Mouse (Mus musculus): Measurements from ENCODE around the gene E330021D16Rik.
A peak's percentile ranks its signal among the peaks of the same experiment; 100 is the strongest.
"Not testable (repeated sequence)": the region's sequence is repeated elsewhere in the genome, so short reads cannot be mapped to it uniquely, and the experiment has no call there.

E330021D16Rik gene

DNA sequence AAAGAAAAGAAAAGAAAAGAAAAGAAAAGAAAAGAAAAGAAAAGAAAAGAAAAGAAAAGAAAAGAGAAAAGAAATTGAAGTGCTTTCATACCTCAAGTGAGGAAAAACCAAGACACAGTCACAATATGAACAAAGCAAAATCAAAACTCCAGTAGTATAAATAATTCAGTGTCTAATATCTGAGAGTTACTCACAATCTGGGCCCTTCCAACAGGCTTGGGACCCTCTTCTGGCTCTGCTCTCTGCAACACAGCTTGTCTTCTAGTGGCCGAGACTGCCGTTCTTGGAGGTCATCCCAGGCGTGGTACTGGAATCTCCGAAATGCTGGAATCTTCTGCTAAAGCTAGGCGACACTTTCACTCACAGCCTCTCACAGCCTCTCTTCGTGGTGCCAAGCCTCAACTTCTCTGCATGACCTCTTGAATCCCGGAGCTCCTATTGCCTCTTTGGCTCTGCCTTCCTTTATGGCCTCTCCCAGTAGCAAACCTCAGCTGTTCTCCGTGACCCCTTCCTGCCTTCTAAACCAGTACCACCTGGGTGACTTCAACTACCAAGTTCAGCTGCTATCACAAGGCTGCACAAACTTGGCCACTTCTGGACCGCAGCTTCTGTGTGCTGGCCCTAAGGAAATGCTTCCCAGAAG lies at the start of gene E330021D16Rik:
Gene E330021D16Rik, minus strand, starts transcription at position 437 of the 643 bp plus-strand sequence.
- DNase-seq = no peak

DNA sequence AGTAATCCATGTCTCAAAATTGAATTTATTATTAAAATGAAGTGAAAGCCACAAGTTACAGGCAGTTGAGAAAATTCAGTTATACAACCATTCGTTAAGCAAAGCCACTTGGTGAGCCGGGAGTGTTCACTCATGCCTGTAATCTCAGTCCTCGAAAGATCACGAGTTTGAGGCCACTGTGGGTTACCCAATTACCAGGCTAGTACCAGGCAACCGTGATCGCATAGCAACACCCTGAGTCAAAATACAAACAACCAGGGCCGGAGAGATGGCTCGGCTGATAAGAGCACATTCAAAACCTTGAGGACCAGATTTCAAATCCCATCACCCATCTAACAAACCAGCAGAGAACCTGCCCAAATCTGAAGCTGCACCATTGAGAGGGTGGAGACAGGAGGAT lies 49.7 kb upstream of the E330021D16Rik start:
- DNase-seq = no peak

DNA sequence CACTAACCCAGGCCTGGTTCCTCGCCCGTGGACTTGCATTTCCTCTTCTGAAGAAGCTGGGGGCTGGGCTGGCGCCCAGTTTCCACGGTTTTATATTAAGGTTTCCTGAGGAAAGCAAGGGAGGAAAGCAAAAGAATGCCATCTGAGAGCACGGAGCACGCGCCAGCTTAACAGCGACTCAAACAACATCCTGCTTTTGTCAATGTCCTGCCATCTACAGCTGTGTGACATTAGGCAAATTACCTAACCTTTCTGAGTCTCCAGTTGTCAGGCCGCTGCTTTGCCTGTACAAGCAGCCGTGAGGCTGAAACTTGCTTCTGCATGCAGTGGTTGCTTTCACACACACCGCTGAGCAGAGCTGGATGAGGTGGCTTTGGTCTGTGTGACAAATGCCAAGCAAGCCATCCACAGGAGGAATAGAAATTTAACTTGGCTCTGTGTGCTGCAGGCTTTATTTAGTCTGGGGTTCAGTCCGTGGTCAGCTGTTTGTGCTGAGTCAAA lies 48.8 kb upstream of the E330021D16Rik start:
- no peak for DNase-seq

DNA sequence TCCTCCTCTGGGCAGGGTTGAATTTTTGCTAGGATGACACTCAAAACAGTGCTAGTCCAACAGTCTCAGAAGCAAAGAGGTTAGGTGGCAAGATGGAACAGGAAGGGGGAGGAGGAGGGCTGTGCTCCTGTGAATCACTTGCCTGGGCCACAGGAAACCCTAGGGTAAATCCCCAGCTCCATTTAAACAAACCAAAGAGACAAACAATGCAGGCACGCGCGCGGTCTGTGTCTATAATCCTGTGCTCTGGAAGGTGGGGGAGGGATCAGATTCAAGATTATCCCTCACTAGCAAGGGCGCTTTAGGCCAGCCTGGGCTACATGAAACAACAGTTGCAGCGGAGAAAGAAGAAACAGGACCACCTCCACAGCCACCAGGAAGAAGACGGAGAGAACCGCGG lies 48.1 kb upstream of the E330021D16Rik start:
- DNase-seq = no peak

DNA sequence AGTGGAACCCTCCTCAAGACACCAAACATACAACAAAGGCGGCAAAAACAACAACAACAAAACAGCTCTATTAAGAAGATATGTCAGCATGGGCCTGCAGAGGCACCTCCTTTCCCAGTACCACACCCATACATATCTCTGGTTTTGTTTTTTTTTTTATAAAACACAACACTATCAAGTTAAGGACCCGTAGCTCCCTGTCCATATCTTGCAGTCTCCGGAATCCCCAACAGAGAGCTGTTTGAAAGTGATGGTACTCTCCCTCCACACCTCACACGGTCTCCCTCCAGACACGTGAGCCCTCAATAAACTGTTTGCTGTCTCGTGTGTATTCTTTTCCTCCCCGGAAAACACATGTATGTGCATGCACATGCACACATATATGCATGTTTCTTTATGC lies 43.8 kb upstream of the E330021D16Rik start:
- no peak for DNase-seq

DNA sequence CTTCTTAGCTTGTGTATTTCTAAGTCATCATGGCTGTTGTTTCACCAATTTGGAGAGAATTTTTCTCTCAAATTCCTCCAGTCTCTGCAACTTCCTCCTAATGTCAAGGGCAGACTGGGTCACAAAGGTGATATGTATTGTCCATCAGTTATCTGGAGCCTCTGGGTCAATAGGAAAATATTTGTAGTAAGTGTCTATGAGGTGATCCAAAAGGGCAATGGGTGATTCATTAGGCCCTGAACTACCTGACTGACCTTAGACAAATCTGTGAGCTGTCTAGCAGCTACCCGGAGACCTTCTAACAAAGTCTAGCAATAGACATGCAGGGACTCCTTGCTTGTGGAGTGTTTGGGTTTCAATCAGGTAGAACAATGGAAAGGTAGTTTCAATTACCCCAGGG lies 40.9 kb upstream of the E330021D16Rik start:
- DNase-seq = no peak

DNA sequence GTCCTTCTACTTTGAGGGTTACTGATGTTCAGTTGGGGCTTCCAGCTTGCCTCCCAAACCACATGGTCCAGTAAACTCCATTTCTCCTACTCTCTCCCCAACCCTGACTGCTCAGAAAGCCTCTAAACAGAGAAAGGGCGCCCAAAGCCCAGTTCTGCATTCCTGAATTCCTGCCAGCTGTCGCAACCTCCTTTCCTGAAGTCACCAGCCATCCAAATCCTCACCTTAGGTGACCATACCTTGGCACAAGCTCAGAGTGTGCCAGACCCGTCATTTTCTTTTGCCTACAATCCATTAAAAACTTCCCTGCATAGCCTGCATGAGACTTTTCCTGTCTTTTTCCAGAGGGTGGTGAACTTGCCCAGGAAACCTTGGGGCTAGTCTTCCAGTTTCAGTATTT lies 40.3 kb upstream of the E330021D16Rik start:
- no peak for DNase-seq

DNA sequence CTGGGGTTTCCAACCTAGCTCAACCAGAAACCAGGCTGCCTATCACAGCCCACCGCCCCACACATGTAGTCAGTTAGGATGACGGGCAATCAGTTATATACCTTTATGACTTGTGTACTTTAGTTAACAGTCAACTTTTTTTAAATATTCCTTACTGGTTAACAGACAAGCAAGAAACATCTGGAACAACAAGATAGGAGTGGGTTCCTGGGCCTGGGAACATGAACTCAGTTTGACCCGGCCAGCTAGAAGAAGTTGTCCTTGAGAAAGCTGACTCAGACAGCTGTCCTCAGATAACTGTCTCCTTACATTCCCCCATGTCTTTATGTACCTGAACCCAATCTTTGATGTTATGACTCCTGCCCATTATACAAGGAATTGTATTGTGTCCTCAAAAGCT lies 37.3 kb upstream of the E330021D16Rik start:
- no peak for DNase-seq

DNA sequence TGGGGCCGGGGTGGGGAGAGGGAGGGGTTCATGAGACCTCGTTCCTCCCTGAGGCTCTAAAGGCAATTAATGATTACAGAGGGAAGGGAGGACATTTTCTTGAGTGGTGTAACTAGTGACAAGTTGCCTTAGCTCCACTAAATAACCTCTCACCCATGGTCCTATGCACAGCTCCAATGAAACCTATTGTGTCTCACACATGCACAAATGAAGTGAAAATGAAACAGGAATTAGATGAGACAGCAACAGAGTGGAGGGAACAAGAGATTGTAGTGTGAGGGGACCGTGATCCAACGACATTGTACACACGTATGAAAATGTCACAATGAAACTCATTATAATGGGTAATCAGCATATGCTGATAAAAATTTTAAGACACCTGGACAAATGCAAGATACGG lies 35.5 kb upstream of the E330021D16Rik start:
- no peak for DNase-seq

DNA sequence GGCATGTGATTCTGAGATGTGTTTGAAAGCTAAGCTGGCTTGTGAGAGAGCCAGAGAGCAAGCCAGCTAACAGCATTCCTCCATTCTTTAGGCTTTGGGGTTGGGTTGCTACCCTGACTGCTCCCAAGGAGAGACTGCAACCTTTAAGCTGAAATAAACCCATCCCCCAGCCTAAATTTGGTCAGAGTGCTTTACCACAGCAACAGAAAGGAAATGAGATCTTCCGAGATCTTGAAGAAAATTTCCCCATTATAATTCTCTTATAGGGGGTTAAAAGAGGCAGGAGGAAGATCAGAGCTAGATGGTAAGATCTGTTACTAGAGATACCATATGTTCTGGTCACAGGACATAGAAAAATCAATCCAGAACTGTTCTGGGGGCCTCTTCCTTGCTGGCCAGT lies 34.6 kb upstream of the E330021D16Rik start:
- DNase-seq = no peak

DNA sequence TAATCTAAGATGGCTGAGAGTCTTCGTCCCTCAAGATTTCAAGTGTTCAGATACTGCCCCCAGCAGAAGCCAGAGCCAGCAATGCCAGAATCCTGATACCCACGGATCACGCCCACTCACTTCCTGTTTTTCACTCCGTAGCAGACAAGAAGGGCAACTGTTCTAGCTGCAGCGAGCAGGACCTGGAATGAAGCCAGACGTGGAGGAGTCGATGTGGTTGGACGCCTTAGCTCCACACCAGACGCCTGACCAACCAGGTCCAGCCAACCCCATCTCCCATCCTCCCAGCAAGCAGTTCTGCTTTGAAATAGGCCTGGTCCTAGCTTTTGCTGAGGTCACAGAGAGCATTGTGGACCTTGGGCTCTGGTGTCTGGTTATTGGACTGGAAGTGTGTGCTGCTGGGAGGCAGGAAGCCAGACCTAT lies 33.9 kb upstream of the E330021D16Rik start:
- peak in 1 of 2 experiments; percentile 54 for DNase-seq

DNA sequence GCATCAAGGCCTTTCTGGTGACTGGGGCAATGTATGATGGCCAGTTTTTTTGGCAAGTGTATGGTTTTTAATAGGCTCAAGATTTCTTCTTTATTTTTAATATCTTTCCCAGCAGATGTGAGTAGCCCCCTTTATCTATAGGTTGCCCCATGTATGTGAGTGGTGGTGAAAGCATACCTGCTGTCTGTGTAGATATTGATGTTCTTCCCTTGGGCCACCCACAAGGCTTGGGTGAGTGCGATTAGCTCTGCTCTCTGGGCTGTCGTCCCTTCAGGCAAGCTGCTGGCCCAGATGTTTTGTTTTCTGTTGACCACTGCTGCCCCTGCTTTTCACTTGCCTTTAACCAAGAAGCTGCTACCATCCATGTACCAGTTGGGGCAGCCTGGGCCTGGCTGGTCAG lies 23.8 kb upstream of the E330021D16Rik start:
- not testable (repeated sequence) for DNase-seq

DNA sequence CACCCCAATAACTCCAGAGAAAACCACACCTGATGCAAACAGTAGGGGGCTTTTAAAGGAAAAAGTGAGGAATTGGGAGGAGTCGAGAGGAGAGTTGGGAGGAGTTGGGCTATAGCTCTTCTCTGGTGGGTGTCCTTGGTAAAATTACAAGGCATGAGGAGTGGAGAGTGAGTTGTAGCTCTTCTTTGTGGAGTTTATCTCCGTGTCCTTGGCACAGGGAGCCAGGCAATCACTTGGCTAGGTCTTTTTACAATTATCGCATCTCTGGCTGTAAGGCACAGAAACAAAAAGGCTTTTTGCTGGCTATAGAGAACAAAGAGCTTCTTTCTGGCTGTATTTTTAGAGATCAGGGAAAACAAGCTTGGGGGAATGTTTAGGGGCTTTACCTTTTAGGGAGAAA lies 20.8 kb upstream of the E330021D16Rik start:
- not testable (repeated sequence) for DNase-seq

DNA sequence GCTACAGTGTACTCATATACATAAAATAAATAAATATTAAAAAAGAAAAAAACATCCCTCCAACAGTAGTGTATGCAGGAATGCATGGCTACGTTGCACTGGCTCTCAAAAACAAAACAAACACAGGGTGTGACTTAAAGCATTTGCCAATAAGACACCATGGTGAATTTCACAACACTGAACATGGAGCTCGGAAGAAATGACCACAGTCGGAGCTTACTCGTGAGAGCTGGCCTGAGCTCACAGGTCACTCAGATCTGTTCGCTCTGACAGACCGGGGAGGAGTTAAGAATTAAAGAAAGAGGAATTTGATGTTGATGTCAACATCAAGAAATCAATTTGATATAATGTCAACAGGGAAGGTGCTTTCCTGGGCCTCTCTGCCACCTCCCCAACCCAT lies 18.2 kb upstream of the E330021D16Rik start:
- DNase-seq = no peak

DNA sequence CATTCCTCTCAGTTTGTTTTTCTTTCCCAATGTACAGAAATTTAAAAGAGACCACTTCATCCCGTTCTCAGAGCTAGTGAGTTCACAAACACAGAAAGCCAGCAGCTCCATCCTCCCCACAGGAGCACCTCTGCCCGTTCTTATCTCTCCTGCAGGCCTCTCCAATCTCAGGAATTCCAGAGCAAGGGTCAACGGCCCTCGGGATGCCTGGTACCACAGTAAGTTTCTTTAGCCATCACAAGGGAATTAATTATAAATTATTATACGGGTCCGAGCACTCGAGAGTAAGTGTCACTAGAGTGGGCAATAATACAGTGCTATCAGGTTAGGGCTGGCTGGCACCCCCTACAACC lies 16.5 kb upstream of the E330021D16Rik start:
- DNase-seq = no peak

DNA sequence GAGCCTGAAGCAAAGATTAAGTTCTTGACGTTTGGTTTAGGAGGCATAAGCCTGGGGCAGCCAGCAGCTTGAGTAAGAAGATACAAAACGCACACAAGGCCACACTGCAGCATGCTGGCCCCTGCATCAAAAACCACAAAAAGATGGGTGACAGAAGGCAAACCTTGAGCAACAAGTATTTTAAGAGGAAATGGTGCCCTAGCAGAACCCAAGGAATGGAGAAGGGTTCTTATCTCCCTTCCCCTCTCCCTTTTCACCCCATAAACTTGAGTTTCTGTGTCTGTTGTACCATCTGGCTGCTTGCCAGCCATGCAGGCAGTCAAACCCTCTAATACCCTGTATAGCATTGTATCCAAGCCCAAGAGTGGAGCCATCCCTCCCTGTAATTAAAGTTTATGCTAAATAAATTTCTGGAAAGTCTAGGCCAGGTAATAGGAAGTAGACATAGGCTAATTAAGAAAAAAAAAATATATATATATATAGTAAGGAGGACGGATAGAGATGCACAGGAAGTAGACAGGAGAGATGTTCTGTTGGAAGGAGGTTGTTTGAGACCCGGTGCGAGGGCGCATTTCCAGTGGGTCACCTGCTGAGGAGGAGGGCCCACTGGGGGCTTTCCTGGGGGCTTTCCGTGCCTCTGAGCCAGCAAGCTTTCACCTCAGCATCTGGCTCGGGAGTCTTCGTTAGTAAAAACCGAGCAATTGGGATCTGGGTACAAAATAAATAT lies 16.0 kb upstream of the E330021D16Rik start:
- DNase-seq = peak in 1 of 2 experiments; percentile 12

DNA sequence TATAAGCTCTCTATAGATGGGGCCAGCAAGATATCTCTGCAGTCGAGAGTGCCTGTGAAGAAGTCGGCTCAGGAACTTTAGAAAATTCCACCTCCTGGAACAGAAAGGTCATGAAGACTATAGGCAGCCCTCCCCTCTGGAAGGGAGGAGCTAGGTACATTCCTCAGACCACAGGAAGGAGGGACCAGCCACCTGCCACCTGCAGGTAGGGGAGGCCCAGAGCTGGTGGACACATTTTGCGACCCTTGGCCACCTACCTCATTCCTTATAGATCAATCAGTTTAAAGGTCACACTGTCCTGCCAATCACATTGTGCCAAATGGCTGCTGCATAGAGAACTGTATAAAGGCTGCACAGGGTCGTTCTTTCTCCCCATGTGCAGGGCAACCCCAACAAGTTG lies 14.1 kb upstream of the E330021D16Rik start:
- DNase-seq = no peak

DNA sequence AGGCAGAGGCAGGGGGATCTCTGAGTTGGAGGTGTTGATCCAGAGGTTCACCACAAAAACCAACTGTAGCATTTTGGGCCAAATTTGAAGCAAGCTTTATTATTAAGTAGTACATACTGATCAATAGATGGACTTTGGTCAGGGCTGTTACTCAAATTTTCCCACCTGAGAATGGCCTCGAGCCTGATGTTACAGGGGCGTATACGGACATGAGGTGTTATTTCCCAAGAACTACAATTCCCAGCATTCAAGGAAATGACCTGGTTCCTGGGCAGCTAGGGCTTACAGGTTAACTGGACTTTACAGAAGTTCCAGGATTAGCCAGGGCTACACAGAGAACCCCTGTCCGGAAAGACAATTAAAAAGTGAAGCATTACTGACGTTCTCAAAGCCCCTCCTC lies 13.0 kb upstream of the E330021D16Rik start:
- DNase-seq = no peak

DNA sequence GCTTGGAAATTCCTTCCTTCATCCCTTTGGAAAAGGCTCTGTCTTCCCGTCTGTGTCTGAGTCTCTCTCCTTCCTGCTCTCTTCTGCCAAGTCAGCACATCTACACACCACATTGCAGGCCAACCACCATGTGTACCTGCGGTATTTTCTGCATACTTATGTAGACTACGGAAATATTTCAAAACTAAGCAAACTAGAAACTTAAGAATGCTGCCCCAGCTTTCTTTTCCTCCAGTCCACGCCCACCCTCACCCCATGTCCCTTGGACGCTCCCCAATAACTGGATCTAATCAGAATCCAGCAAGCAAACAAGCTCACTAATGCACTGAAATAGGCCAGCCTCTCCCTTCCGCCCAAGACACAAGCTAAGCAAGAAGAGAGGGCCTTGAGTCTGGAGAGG lies 11.9 kb upstream of the E330021D16Rik start:
- no peak for DNase-seq

DNA sequence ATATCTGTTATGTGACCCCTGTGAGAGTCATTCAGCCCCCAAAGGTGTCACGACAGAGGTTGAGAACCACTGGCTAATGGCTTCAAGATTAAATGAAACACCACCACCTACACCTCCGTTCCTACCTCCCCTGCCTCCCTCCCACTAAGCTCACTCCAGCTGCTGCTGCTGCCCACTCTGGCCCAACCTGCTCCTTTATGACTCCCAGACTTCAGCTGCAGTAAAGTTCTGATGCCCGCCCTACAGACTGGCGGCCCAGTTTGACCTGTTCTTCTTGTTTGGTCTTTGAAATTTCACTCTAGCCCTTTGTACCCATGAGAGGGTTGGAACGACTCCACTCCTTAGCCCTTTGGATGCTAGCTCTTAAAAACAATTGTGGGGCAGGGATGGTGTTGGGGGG lies 10.6 kb upstream of the E330021D16Rik start:
- DNase-seq = no peak

DNA sequence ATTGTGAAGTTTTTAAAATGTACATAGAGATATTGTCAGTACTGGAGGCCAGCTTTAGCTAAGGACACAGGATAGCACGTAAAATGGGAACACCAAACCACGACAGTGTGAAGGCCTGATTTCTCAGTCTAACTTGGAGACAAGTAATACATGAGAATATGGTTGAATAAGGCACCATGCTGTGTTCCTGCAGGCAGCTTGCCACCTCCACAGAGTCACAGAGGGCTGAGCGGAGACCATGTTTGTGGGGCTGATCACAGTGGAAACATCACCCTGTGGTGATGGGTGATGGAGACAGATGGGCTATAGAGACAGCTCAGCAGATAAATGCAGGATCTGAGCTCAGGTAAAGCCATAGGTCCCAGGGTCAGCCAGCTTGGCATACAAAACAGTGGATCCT lies 8.8 kb upstream of the E330021D16Rik start:
- DNase-seq = peak; percentile 51 to 60

DNA sequence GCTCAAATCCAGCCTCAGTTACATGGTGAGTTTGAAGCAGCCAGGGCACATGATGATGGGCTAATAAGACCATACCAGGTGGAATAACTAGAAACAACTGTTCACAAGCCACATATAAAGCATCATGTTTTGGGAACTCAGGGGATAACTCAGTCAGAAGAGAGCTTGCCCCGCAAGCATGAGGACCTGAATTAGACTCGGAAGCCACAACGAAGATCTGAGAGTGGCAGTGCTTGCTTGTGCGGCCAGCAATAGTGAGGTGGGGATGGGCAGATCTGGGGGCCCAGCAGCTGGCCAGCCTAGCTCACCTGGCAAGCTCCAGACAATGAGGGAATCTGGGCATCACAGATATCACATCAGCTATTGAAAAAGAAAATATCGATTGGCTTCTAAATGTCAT lies 7.8 kb upstream of the E330021D16Rik start:
- DNase-seq = no peak

DNA sequence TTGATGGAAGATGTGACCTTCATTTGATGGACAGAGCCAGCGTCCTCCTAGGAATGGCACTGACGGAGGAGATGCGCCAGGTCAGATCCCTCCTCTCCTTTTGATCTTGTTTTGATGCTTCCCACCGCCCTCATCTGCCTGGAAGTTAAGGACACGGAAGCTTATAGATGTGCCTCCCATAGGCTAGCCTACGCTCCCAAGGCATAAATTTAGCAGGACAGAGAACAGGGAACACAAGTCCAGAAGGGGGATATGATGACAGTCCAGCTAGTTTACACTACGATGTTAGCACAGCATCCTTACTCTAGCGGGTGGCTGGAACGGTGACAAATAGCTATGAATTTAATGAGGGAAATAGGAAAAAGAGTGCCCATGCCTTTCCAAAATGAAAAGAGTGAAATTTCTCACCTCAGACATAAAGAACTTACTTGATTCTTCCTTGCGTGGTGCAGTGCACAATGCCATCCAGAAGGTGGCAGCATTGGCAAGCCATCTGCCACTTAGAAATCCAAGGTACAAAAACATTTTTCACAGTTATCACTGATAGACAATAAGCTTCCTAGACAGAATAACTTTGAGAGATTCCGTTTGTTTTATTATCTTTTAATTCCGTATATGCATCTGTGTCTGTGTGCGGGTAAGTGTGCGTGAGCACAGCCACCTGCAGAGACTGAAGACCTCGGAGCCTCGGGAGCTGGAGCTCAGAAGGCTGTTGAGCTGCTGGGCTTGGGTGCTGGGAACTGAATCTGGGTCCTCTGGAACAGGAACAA lies 6.9 kb upstream of the E330021D16Rik start:
- peak; percentile 76 to 77 for DNase-seq

DNA sequence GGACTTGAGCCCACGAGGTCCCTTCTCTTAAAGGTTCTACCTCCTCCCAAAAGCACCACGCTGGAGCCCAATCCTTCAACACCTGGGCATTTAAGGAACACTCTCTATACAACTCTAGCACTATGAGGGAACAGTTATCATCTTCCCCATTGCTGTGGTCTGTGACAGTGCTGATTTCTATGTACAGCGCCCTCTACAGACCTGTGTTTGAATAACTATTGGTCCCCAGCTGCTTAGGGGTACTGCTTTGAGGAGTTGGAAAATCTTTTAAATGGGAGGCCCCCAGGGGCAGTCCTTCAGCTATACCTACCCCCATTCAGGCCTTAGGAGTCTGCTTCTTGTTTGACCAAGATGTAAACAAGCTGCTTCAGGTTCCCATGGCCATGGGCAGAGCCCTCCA lies 5.7 kb upstream of the E330021D16Rik start:
- DNase-seq = peak in 1 of 2 experiments; percentile 24

Measured in cerebellum, postnatal 14 days (tissue).